Mouse (Mus musculus) limb, embryonic 13.5 days (tissue): ENCODE results near the gene Taar7e. TPM values are rescaled to one million over a fixed set of nuclear protein-coding genes. Genes with fewer than 3 reads are reported as not detected.
"Not testable (repeated sequence)": the region's sequence is repeated elsewhere in the genome, so short reads cannot be mapped to it uniquely, and the experiment has no call there.

Source experiments
- ATAC-seq: fragments of 200-750 bp; cut with Nextera tagmentation; 2 replicates; pipeline ENCODE4 v1.8.0; 2017; ENCODE audit warnings: low read depth, moderate number of reproducible peaks, moderate TSS enrichment; ENCODE audit not compliant: low FRiP score
- H3K27ac ChIP-seq: fragments of 300-500 bp; sonication (generic); 2 replicates; pipeline ENCODE4 v1.5.1; 2015; ENCODE audit warnings: inconsistent platforms, mild to moderate bottlenecking, moderate library complexity
- H3K27me3 ChIP-seq: fragments of 300-500 bp; sonication (generic); 2 replicates; pipeline ENCODE4 v1.6.1; 2015; ENCODE audit warnings: mild to moderate bottlenecking, inconsistent platforms
- H3K36me3 ChIP-seq: fragments of 300-500 bp; sonication (generic); 2 replicates; pipeline ENCODE4 v1.6.1; 2015; ENCODE audit warnings: inconsistent platforms, mild to moderate bottlenecking, moderate library complexity
- H3K4me1 ChIP-seq: fragments of 300-500 bp; sonication (generic); 2 replicates; pipeline ENCODE4 v1.6.1; 2015; ENCODE audit warnings: inconsistent platforms
- H3K4me2 ChIP-seq: fragments of 300-500 bp; sonication (generic); replicated peaks from 2 replicates; pipeline ENCODE4 v1.6.1; 2015; ENCODE audit warnings: inconsistent platforms, mild to moderate bottlenecking, moderate library complexity
- H3K4me3 ChIP-seq: fragments of 300-500 bp; sonication (generic); 2 replicates; pipeline ENCODE4 v1.5.1; 2015; ENCODE audit warnings: moderate library complexity, mild to moderate bottlenecking, inconsistent platforms
- H3K9ac ChIP-seq: fragments of 300-500 bp; sonication (generic); 2 replicates; pipeline ENCODE4 v1.6.1; 2015; ENCODE audit warnings: mild to moderate bottlenecking, inconsistent platforms
- H3K9me3 ChIP-seq: fragments of 300-500 bp; sonication (generic); 2 replicates; pipeline ENCODE4 v1.6.1; 2016; ENCODE audit warnings: inconsistent platforms
- WGBS: fragments of 180-500 bp; shearing (Covaris S2); methylation state at CpG from one replicate; pipeline ENCODE4 v1.1.7; 2015; 5-methylcytosine and 5-hydroxymethylcytosine counted together
- polyA plus RNA-seq: library from polyadenylated mRNA; unstranded; fragments of >200 nt; fragmentation: Nextera tagmentation; extraction: Ambion mirVana; gene quantifications from 2 replicates; pipeline ENCODE4 v1.2.1, GENCODE M21; 2015

The Taar7e gene
- polyA plus RNA-seq, 1 experiment from 2014 or later = not detected

DNA sequence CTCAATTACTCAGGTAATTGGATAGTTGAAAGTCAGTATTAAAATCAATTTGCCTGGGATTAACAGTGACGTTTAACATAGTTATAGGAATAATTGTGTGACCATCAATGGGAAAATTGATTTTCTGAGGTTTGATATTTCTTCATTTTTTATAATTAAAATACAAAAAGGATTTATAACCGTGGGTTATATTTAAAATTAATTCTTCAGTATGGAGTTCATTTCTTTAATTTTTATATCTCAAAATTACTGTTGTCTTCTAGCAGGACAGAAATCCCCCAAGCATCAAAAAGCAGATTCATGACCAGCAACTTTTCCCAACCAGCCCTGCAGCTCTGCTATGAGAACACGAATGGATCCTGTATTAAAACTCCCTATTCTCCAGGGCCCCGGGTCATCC lies 38.8 kb downstream of the Taar7e start, which contains the start of gene Taar8a:
Gene Taar8a, plus strand, starts transcription at position 301 of the 400 bp plus-strand sequence.
- H3K27me3 ChIP-seq, H3K4me1 ChIP-seq, H3K27ac ChIP-seq, H3K9ac ChIP-seq, H3K9me3 ChIP-seq, ATAC-seq, H3K4me2 ChIP-seq, H3K36me3 ChIP-seq, H3K4me3 ChIP-seq: not testable (repeated sequence)
- 79% methylated on average over 2 of the region's 4 CpGs for WGBS

DNA sequence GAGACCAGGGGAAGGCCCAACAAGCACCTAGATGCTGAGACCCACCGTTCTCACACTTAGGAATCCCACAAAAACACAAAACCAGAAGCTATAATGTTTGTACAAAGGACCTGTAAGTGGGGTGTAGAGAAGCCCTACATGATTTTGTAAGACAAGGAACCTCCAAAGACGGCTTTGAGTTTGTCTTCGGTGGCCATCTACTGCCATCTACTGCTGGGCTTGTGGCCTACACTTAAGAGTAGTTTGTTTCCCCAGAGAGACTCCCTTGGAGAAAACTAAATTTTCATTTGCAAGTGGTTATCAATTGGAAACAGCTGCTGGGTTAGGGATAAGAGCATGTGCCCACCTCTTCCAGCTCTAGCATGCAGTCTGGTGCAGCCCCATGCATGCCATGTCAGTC lies 42.8 kb downstream of the Taar7e start:
- ATAC-seq = no peak
- no peak overlapping the region for H3K4me3 ChIP-seq
- 34% methylated on average over 3 of the region's 3 CpGs for WGBS
- no peak overlapping the region for H3K27ac ChIP-seq
- no peaks in the 10 kb centered on the region for H3K36me3 ChIP-seq
- H3K9me3 ChIP-seq = no peaks in the 10 kb centered on the region
- H3K27me3 ChIP-seq = no peaks in the 10 kb centered on the region
- no peak overlapping the region for H3K4me2 ChIP-seq
- H3K9ac ChIP-seq = no peak overlapping the region
- no peaks in the 10 kb centered on the region for H3K4me1 ChIP-seq

DNA sequence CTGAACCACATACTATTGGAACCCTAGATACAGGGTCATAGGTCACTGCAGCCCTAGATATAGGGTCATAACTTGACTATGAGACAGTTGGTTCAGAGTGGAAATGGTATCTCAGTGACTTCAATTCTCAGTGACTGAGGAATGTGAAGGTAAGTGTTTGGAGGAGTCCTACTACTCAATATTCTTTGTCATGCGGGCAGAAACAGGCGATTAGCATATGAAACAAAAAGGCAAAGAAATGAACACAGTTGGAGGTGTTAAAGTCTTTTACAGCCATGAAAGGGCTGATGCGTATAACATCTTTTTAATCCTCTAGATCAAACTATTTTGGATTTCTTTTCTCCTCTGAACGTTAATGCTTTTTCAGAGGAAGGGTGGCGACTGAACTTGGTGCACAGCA lies 48.5 kb downstream of the Taar7e start:
- no peak for ATAC-seq
- Histone ChIP-seq H3K4me1 (no peaks in the 10 kb centered on the region), H3K4me2 (no peak overlapping the region), H3K27me3 (no peaks in the 10 kb centered on the region), H3K36me3 (no peaks in the 10 kb centered on the region), H3K9ac (no peak overlapping the region), H3K9me3 (no peaks in the 10 kb centered on the region), H3K27ac (no peak overlapping the region), H3K4me3 (no peak overlapping the region)
- WGBS = 79% methylated on average over 5 of the region's 5 CpGs

DNA sequence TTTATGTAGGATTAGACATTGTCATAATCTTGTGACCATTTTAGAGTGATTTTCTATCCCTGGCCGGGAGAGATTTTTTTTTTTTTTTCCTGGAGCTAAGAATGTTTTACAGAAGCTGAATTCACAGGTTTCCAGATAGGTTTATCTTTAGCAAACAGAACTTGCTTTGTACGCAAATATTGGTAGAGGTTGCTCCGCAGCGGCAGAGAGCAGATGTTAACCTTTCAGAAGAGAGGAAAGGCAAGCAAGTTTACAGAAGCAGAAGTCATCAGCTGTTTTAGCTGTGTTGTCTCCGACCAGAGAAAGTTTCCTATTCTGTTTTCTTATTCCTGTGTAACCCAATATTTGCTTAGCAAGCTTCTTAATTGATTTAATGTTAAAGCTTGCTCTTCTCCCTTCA lies 49.1 kb downstream of the Taar7e start:
- 82% methylated on average over 5 of the region's 5 CpGs for WGBS
- H3K4me1 ChIP-seq = no peaks in the 10 kb centered on the region
- H3K27me3 ChIP-seq = no peaks in the 10 kb centered on the region
- H3K36me3 ChIP-seq = no peaks in the 10 kb centered on the region
- no peak overlapping the region for H3K4me3 ChIP-seq
- ATAC-seq = no peak
- no peak overlapping the region for H3K9ac ChIP-seq
- no peaks in the 10 kb centered on the region for H3K9me3 ChIP-seq
- H3K4me2 ChIP-seq = no peak overlapping the region
- no peak overlapping the region for H3K27ac ChIP-seq

DNA sequence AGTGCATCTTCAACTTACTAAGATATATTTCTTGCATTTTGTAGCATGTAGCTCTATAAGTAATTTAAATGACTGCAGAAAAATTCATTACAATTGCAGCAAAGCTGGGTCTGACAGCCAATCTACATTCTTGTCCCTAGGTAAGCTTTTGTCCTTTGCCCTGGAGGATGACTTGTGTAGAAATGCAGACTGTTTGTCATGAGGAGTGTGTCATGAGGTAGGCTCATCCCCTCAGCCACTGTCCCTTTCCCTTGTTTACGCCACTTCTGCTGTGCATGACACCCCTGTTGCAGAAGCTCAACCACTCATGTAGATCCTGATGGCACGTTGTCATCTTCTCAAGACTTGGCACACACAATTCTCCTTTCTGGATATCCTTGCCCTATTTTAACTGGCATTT lies 49.8 kb downstream of the Taar7e start:
- Histone ChIP-seq H3K4me2 (no peak overlapping the region), H3K27ac (no peak overlapping the region), H3K36me3 (no peaks in the 10 kb centered on the region), H3K27me3 (no peaks in the 10 kb centered on the region), H3K9ac (no peak overlapping the region), H3K4me1 (no peaks in the 10 kb centered on the region), H3K4me3 (no peak overlapping the region), H3K9me3 (no peaks in the 10 kb centered on the region)
- no peak for ATAC-seq
- 93% methylated on average over 2 of the region's 2 CpGs for WGBS

Other genes starting within 250 kb of the Taar7e start
- gene Slc18b1, start 240.6 kb upstream of the Taar7e start, polyA plus RNA-seq = 16.6 and 18.1 TPM in 2 replicates
- gene Vnn3, start 186.2 kb upstream of the Taar7e start, polyA plus RNA-seq = not detected in 2 replicates
- gene Vnn1, start 142.9 kb upstream of the Taar7e start, polyA plus RNA-seq = 0.95 and 1.1 TPM in 2 replicates
- not detected in 2 replicates for gene Taar1, start 117.3 kb upstream of the Taar7e start, polyA plus RNA-seq
- gene Taar2, start 99.0 kb upstream of the Taar7e start, polyA plus RNA-seq = not detected in 2 replicates
- gene Taar3, start 88.1 kb upstream of the Taar7e start, polyA plus RNA-seq = not detected in 2 replicates
- not detected in 2 replicates for gene Taar4, start 77.1 kb upstream of the Taar7e start, polyA plus RNA-seq
- gene Taar5, start 66.9 kb upstream of the Taar7e start, polyA plus RNA-seq = not detected in 2 replicates
- not detected in 2 replicates for gene Taar6, start 52.0 kb upstream of the Taar7e start, polyA plus RNA-seq
- gene Taar7a, start 44.1 kb upstream of the Taar7e start, polyA plus RNA-seq = not detected in 2 replicates
- gene Taar7b, start 37.7 kb upstream of the Taar7e start, polyA plus RNA-seq = not detected in 2 replicates
- not detected in 2 replicates for gene Taar7d, start 10.4 kb upstream of the Taar7e start, polyA plus RNA-seq
- gene Taar7f, start 11.9 kb downstream of the Taar7e start, polyA plus RNA-seq = not detected in 2 replicates
- gene Taar8a, start 38.9 kb downstream of the Taar7e start, polyA plus RNA-seq = not detected in 2 replicates
- not detected in 2 replicates for gene Taar8b, start 54.7 kb downstream of the Taar7e start, polyA plus RNA-seq
- gene Taar8c, start 64.3 kb downstream of the Taar7e start, polyA plus RNA-seq = not detected in 2 replicates
- gene Taar9, start 71.9 kb downstream of the Taar7e start, polyA plus RNA-seq = not detected in 2 replicates
- 71.5 and 73.7 TPM in 2 replicates for gene Stx7, start 111.7 kb downstream of the Taar7e start, polyA plus RNA-seq
- 33.5 and 39.7 TPM in 2 replicates for gene Moxd1, start 185.9 kb downstream of the Taar7e start, polyA plus RNA-seq